Mouse (Mus musculus): ENCODE data around the gene Myl6.

Gene Myl6

DNA sequence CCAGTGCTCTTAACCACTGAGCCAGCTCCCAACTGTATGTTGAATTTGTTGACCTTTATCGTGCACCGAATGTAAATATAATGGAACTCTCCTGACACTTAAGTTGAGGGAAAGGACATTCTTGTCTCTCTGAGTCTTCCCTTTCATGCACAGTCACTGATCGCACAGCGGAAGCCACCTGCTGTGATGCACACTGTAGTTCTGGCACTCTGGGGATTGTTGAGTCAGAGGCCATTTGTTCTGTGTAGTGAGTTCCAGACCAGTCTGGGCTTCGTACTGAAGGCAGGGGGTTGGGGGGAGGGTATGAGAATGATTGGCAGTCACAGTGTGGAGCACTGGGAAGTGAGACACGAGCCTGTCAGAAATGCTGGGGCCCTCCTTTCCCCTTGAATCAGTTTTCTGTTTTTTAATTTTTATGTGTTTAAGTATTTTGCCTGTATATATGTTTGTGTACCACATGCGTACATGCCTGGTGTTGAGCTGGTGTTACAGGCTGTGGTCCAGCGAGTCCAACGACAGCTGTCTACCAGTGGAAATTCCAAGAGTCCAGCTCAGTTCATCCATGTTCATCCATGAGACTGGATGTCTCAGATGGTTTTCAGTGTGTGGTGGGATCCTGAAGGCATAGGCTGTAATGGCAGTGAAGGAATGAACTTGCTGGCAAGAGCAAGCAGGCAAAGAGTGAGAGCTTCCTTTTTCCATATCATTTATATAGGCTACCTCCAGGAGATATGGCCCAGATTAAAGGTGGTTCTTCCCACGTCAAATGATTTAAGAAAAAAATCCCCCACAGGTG is 52.4 kb downstream of the Myl6 start:
- intact Hi-C loops (cut with DNase I) = loop anchor here (5.0 kb wide), 2 partner anchors 34 to 64 kb away; partner anchors contain the start of gene Ankrd52

Small RNAs within 50 kb of the gene (microRNA-seq; reads per million reads assigned to microRNA genes)
- gene Mir6916 (0.12 to 0.46 reads per million in 2 experiments), gene Mir8105 (0.57 to 0.62 reads per million in 2 experiments)
